Mouse (Mus musculus): Measurements from ENCODE around the gene Sass6. TPM values are rescaled to one million over a fixed set of nuclear protein-coding genes. Genes with fewer than 3 reads are reported as not detected.

The Sass6 gene
- total and polyA plus RNA-seq, 2 experiments from 2014 or later: 7.7 to 9.6 TPM

DNA sequence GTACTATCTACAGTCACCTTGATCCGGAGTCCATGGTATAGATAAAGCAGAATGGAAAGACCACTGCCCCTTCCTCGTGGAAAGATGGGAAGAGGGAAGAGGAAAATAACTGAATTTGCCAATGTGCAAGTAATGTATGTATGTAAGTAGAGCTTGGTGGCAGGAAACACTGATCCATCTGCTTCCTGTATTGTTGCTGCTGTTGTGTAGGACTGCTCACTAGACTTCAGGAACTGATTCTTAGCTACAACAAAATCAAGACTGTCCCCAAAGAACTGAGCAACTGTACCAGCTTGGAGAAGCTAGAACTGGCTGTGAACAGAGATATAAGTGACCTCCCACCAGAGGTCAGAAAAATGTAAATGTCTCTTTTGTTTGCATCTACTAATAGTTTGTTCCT lies 24.2 kb upstream of the Sass6 start:
- no peaks in the 10 kb centered on the region for H3K4me1 ChIP-seq (ENCODE audit: insufficient read depth, low read length)
- no peak for TF ChIP-seq CTCF (IDR thresholded peaks at IDR 0.05; ENCODE audit: low read depth)

DNA sequence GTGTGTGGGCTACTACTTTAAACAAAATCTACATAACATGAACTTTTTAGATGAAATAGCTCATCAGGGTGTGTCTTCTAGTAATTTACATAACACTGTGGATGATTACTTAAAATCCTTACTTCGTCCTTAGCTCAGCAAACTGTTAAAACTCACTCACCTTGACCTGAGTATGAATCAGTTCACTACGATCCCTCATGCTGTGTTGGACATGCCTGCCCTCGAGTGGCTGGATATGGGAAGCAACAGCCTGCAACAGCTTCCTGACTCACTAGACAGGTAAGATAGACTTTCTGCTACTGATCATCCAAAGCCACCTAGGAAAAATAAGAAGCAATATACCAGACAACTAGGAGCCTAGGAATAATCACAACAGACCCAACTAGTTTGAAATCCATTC lies 17.5 kb upstream of the Sass6 start:
- no peak for ATAC-seq
- Histone ChIP-seq H3K9me3 (ENCODE audit: low read length) (no peaks in the 10 kb centered on the region), H3K27me3 (ENCODE audit: insufficient read depth, low read length) (no peaks in the 10 kb centered on the region), H3K4me3 (ENCODE audit: low read length) (no peak overlapping the region), H3K4me2 (ENCODE audit: low read depth, low read length) (no peak overlapping the region), H3K27ac (no peak overlapping the region), H3K9ac (replicated peaks; ENCODE audit: low read length) (no peak overlapping the region), H3K36me3 (ENCODE audit: insufficient read depth, low read length) (peaks cover 10% of the 10 kb centered on the region), H3K4me1 (ENCODE audit: insufficient read depth, low read length) (no peaks in the 10 kb centered on the region)
- peak; percentile 54 for TF ChIP-seq CTCF (IDR thresholded peaks at IDR 0.05; ENCODE audit: low read depth)
- WGBS: 55% methylated on average over 3 of the region's 3 CpGs
- peak; percentile 34 for DNase-seq (ENCODE audit: low spot score)

More for the DNA sequence above, 24.2 kb upstream of the Sass6 start:
- no peaks in the 10 kb centered on the region for H3K36me3 ChIP-seq (ENCODE audit: insufficient read depth, low read length)
- 76% methylated on average over 2 of the region's 2 CpGs for WGBS
- DNase-seq (ENCODE audit: low spot score) (no peak), ATAC-seq (no peak)
- H3K9me3 ChIP-seq (ENCODE audit: low read length): 0 out of 2 replicates have a peak, but pooled peaks cover 2% of the 10 kb centered on the region
- no peak overlapping the region for H3K27ac ChIP-seq
- no peak overlapping the region for H3K9ac ChIP-seq (replicated peaks; ENCODE audit: low read length)
- no peaks in the 10 kb centered on the region for H3K27me3 ChIP-seq (ENCODE audit: insufficient read depth, low read length)
- no peak overlapping the region for H3K4me2 ChIP-seq (ENCODE audit: low read depth, low read length)
- H3K4me3 ChIP-seq (ENCODE audit: low read length): no peak overlapping the region

DNA sequence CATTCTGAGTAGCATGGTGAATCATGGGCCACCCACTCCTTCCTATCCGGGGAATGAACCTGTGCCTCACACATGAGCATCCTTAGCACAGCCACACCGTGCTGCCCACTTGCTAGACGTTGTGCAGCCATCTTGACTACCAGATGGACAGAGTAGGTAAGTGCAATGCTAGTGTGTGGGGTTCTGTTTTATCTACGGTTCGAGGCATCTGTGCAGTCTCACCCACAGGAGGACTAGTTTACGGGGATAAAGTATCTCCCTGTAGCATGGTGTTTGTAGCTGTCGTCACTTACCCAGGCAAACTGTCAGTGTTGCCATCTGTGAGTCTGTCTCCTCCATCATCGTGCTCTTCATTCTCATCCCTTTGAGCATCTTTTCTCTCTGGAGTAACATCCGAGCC lies 12.6 kb upstream of the Sass6 start:
- no peak overlapping the region for H3K9ac ChIP-seq (replicated peaks; ENCODE audit: low read length)
- no peak overlapping the region for H3K4me3 ChIP-seq (ENCODE audit: low read length)
- DNase-seq (ENCODE audit: low spot score) (no peak), ATAC-seq (no peak)
- 95% methylated on average over 9 of the region's 9 CpGs for WGBS
- TF ChIP-seq CTCF (IDR thresholded peaks at IDR 0.05; ENCODE audit: low read depth): no peak
- H3K27me3 ChIP-seq (ENCODE audit: insufficient read depth, low read length): no peaks in the 10 kb centered on the region
- H3K9me3 ChIP-seq (ENCODE audit: low read length): no peaks in the 10 kb centered on the region
- H3K4me2 ChIP-seq (ENCODE audit: low read depth, low read length): no peak overlapping the region
- peaks cover 45% of the 10 kb centered on the region for H3K36me3 ChIP-seq (ENCODE audit: insufficient read depth, low read length)
- no peak overlapping the region for H3K27ac ChIP-seq
- no peaks in the 10 kb centered on the region for H3K4me1 ChIP-seq (ENCODE audit: insufficient read depth, low read length)

DNA sequence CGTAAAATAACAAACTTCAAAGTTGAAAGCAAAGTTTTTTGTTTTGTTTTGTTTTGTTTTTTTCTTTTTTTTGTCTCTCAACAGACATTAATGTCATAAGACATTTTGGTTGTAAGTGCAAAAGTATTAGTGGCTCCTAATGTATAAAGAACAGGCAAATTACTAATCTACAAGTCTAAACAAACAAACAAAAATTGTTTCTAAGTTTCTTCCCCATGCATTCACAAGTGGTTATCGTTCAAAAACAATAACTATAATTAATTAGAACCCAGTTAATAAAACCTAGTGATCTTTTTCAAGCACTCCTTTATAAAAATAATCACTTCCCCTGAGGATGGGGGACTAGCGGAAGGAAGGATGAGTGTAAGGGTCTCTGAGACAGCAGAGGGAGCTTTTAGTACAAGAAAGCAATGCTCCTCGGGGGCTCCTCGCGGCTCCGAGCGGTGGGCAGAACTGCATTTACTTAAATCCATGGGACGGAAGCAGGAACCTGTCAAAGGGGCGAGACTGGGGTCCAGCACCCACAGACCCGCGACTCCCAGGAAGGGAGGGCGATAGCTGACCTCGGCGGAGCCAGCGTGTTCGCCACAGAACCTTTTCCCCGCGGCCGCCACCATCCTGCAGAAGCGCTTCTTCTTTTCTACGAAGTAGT lies 580 bp upstream of the Sass6 start:
- DNase-seq (ENCODE audit: low spot score): peak; percentile 72
- Histone ChIP-seq H3K4me1 (ENCODE audit: insufficient read depth, low read length) (no peaks in the 10 kb centered on the region), H3K27me3 (ENCODE audit: insufficient read depth, low read length) (no peaks in the 10 kb centered on the region), H3K9ac (replicated peaks; ENCODE audit: low read length) (peak overlapping the region; percentile 66), H3K9me3 (ENCODE audit: low read length) (no peaks in the 10 kb centered on the region), H3K36me3 (ENCODE audit: insufficient read depth, low read length) (peaks cover 21% of the 10 kb centered on the region; the same call in 1 of the 2 replicates), H3K4me2 (ENCODE audit: low read depth, low read length) (peak overlapping the region; percentile 81), H3K27ac (peak overlapping the region; percentile 89), H3K4me3 (ENCODE audit: low read length) (peak overlapping the region; percentile 94)
- peak; percentile 51 for TF ChIP-seq CTCF (IDR thresholded peaks at IDR 0.05; ENCODE audit: low read depth)
- WGBS: 4% methylated on average over 22 of the region's 22 CpGs
- ATAC-seq: peak; percentile 85

DNA sequence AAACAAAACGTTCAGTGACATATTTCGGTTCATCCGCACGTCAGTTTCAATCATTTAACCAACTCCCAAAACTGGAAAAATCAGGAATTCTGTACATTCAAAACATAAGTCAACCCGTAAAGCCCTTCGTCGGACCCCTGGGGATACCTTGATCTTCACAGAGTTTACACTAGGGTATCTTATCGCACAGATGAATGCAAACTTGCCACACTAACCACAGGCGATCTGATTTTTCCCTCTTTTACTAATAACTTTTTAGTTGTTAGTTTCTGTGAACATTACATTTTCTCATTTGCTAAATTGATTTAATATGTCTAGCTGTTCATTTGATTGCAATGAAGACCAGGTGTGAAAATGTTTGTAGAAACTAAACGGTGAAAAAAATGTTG lies 815 bp downstream of the Sass6 start:
- peak; percentile 2 for DNase-seq (ENCODE audit: low spot score)
- H3K27ac ChIP-seq: no peak overlapping the region
- no peak for ATAC-seq

DNA sequence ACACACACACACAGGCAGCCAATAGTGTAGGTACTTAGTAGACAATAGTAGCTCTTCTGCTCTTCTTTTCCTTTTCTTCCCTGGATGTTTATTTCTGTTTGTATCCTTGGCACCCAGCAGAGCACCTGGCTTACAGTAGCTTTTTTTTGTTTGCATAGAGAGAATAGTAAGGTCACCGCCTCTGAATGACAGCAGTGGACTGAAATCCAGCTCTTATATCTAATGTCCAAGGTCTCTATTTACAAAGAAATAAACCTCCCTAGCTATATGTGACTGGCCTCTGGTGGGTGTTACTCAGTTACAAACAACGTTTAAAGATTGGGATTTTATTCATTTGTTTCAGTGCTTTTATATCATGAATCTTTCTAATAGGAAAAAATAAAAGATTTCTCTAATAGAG lies 4.9 kb downstream of the Sass6 start:
- Histone ChIP-seq H3K4me1 (ENCODE audit: insufficient read depth, low read length) (no peaks in the 10 kb centered on the region), H3K4me3 (ENCODE audit: low read length) (no peak overlapping the region), H3K27me3 (ENCODE audit: insufficient read depth, low read length) (no peaks in the 10 kb centered on the region), H3K27ac (no peak overlapping the region), H3K36me3 (ENCODE audit: insufficient read depth, low read length) (no peaks in the 10 kb centered on the region), H3K9ac (replicated peaks; ENCODE audit: low read length) (no peak overlapping the region), H3K9me3 (ENCODE audit: low read length) (no peaks in the 10 kb centered on the region), H3K4me2 (ENCODE audit: low read depth, low read length) (no peak overlapping the region)
- DNase-seq (ENCODE audit: low spot score): no peak
- WGBS: 80% methylated on average over 2 of the region's 2 CpGs
- TF ChIP-seq CTCF (IDR thresholded peaks at IDR 0.05; ENCODE audit: low read depth): no peak
- no peak for ATAC-seq

More for the DNA sequence above, 815 bp downstream of the Sass6 start:
- Histone ChIP-seq H3K4me2 (ENCODE audit: low read depth, low read length) (peak overlapping the region; percentile 81), H3K9ac (replicated peaks; ENCODE audit: low read length) (peak overlapping the region; percentile 66), H3K27me3 (ENCODE audit: insufficient read depth, low read length) (no peaks in the 10 kb centered on the region), H3K4me1 (ENCODE audit: insufficient read depth, low read length) (no peaks in the 10 kb centered on the region), H3K9me3 (ENCODE audit: low read length) (no peaks in the 10 kb centered on the region), H3K36me3 (ENCODE audit: insufficient read depth, low read length) (peaks cover 7% of the 10 kb centered on the region; the same call in 1 of the 2 replicates), H3K4me3 (ENCODE audit: low read length) (peak overlapping the region; percentile 94)
- TF ChIP-seq CTCF (IDR thresholded peaks at IDR 0.05; ENCODE audit: low read depth): no peak
- 9% methylated on average over 10 of the region's 10 CpGs for WGBS

DNA sequence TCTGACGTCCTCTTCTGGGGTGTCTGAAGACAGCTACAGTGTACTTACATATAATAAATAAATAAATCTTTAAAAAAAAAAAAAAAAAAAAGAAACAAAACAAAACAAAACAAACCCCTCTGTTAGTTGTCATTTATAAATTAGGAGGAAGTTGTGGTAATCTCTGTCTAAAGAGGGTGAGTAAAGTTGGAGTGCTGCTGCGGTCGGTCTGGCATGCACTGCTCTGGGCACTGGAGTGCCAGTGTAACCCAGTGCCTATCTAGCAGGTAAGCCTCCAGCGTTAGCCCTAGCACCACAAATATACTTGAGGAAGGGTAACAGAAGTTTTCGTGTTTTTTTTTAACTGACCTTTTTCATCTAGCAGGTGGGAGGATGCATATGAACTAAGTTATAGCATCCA lies 6.2 kb downstream of the Sass6 start:
- H3K9ac ChIP-seq (replicated peaks; ENCODE audit: low read length): no peak overlapping the region
- 86% methylated on average over 5 of the region's 5 CpGs for WGBS
- H3K4me2 ChIP-seq (ENCODE audit: low read depth, low read length): no peak overlapping the region
- no peak overlapping the region for H3K4me3 ChIP-seq (ENCODE audit: low read length)
- ATAC-seq (no peak), DNase-seq (ENCODE audit: low spot score) (no peak)
- no peak overlapping the region for H3K27ac ChIP-seq
- no peaks in the 10 kb centered on the region for H3K4me1 ChIP-seq (ENCODE audit: insufficient read depth, low read length)
- no peaks in the 10 kb centered on the region for H3K27me3 ChIP-seq (ENCODE audit: insufficient read depth, low read length)
- H3K36me3 ChIP-seq (ENCODE audit: insufficient read depth, low read length): no peaks in the 10 kb centered on the region
- TF ChIP-seq CTCF (IDR thresholded peaks at IDR 0.05; ENCODE audit: low read depth): no peak
- no peaks in the 10 kb centered on the region for H3K9me3 ChIP-seq (ENCODE audit: low read length)
